8 mouse cellular contexts compared by ENCODE assay signal in the genomic region with DNA sequence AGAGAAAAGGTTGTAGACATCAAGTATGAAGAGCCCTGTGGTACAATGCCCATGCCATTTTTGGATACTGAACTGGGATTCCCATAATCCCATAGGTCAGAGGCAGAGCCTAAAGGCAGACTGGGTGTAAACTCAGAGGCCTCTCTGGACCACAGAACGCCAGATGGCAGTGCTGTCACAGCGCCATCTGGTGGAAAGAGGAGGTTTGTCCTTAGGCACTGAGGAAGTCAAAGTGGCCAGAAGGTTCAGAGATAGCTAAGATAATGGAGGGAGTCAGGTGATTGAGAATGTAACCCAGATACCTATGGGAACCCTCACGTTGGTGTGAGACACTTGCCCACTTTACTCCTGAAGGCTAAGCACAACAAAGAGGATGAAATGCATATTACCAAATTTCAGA. TPM values are rescaled to one million over a fixed set of nuclear protein-coding genes. Genes with fewer than 3 reads are reported as not detected.
DNase-seq lines count a peak whose midpoint lies in the region; ATAC-seq and TF ChIP-seq lines count a peak whose summit lies in the region.

No protein-coding gene starts in this region.

- no peaks in the 10 kb centered on the region for H3K79me2 ChIP-seq in MEL (ENCODE audit: control insufficient read depth, insufficient read depth, low read length, poor library complexity)

- H3K27me3 ChIP-seq in MEL (ENCODE audit: control insufficient read depth in 1 of 2, insufficient read depth in 2 of 2, low read length in 2 of 2), result no peaks in the 10 kb centered on the region
- no peaks in the 10 kb centered on the region for H3K27me3 ChIP-seq in kidney, embryonic 14.5 days (ENCODE audit: control insufficient read depth, insufficient read depth, low read length)
- no peaks in the 10 kb centered on the region for H3K27me3 ChIP-seq in lung, embryonic 14.5 days (ENCODE audit: insufficient read depth, low read length)

- no peaks in the 10 kb centered on the region for H3K9me3 ChIP-seq in MEL (replicated peaks; ENCODE audit: insufficient read depth, low read length)
- no peaks in the 10 kb centered on the region for H3K9me3 ChIP-seq in kidney, embryonic 14.5 days (ENCODE audit: control insufficient read depth, low read length)
- no peaks in the 10 kb centered on the region for H3K9me3 ChIP-seq in lung, embryonic 14.5 days (ENCODE audit: low read depth, low read length)

- TF ChIP-seq POLR2A in MEL (IDR thresholded peaks at IDR 0.05; ENCODE audit: control insufficient read depth in 1 of 2, insufficient read depth in 1 of 2, low read depth in 1 of 2, low read length in 2 of 2, poor library complexity in 1 of 2), result no peak

- DNase-seq in adrenal gland, adult (ENCODE audit: inconsistent age in 2 of 2, low spot score in 1 of 2), result peak; percentile 76 to 91
- DNase-seq in adrenal gland, postnatal 4 days (ENCODE audit: low spot score in 2 of 2), result no peak
- DNase-seq in MEL (ENCODE audit: low read depth, low spot score), result peak; percentile 88
- peak; percentile 71 for DNase-seq in cerebellum, adult 8-10 months
- peak; percentile 69 for DNase-seq in gastrocnemius, postnatal 10 days
- peak; percentile 87 for DNase-seq in lung, embryonic 14.5 days
- peak; percentile 62 for DNase-seq in right cerebral cortex, postnatal 14 days

- TF ChIP-seq CTCF in MEL (IDR thresholded peaks at IDR 0.05 in 2 of 3, conservative IDR thresholded peaks at IDR 0.05 in 1 of 3; ENCODE audit: control insufficient read depth in 1 of 3, insufficient read depth in 1 of 3, low read depth in 2 of 3, low read length in 3 of 3, poor library complexity in 1 of 3, severe bottlenecking in 1 of 3), result peak; percentile 87 to 96 (median 95)
- TF ChIP-seq CTCF in lung, embryonic 14.5 days (IDR thresholded peaks at IDR 0.05; ENCODE audit: low read depth), result peak; percentile 87

- peaks cover 0 to 3% of the 10 kb centered on the region in 2 experiments; a peak in 3 of 4 replicates for H3K4me1 ChIP-seq in MEL (ENCODE audit: control insufficient read depth in 1 of 2, insufficient read depth in 2 of 2, low read length in 2 of 2)
- H3K4me1 ChIP-seq in kidney, embryonic 14.5 days (ENCODE audit: control insufficient read depth, insufficient read depth, low read length), result no peaks in the 10 kb centered on the region
- no peaks in the 10 kb centered on the region for H3K4me1 ChIP-seq in lung, embryonic 14.5 days (ENCODE audit: insufficient read depth)

- H3K27ac ChIP-seq in MEL (ENCODE audit: control insufficient read depth, low read depth, low read length), result no peak overlapping the region
- H3K27ac ChIP-seq in kidney, embryonic 14.5 days (ENCODE audit: low read depth, low read length), result no peak overlapping the region
- no peak overlapping the region for H3K27ac ChIP-seq in lung, embryonic 14.5 days (ENCODE audit: low read depth)

- no peak overlapping the region for H3K4me3 ChIP-seq in MEL (ENCODE audit: control insufficient read depth in 1 of 2, insufficient read depth in 1 of 2, low read depth in 2 of 2, low read length in 2 of 2)
- H3K4me3 ChIP-seq in kidney, embryonic 14.5 days (ENCODE audit: low read length), result no peak overlapping the region
- H3K4me3 ChIP-seq in lung, embryonic 14.5 days (ENCODE audit: low read depth, low read length), result no peak overlapping the region

- H3K36me3 ChIP-seq in MEL (ENCODE audit: control insufficient read depth in 1 of 2, insufficient read depth in 2 of 2, low read length in 2 of 2), result peaks cover 0 to 3% of the 10 kb centered on the region in 2 experiments; a peak in 1 of 4 replicates
- H3K36me3 ChIP-seq in kidney, embryonic 14.5 days (ENCODE audit: control insufficient read depth, insufficient read depth, low read length), result no peaks in the 10 kb centered on the region
- no peaks in the 10 kb centered on the region for H3K36me3 ChIP-seq in lung, embryonic 14.5 days (ENCODE audit: insufficient read depth)

- peak; percentile 69; the same call in 1 of the 2 replicates for ATAC-seq in kidney, embryonic 14.5 days (ENCODE audit: low FRiP score, low TSS enrichment)
- peak; percentile 62 for ATAC-seq in lung, embryonic 14.5 days (ENCODE audit: insufficient read depth)

- no peak overlapping the region for H3K9ac ChIP-seq in MEL (ENCODE audit: control insufficient read depth, low read depth, low read length, poor library complexity, severe bottlenecking)
- H3K9ac ChIP-seq in kidney, embryonic 14.5 days (ENCODE audit: low read depth, low read length), result no peak overlapping the region
- H3K9ac ChIP-seq in lung, embryonic 14.5 days, result no peak overlapping the region

- peak; percentile 67 for TF ChIP-seq RAD21 in MEL (IDR thresholded peaks at IDR 0.05; ENCODE audit: low read depth, low read length)

- 0% methylated on average over 3 of the region's 3 CpGs for WGBS in kidney, embryonic 14.5 days
- 2% methylated on average over 3 of the region's 3 CpGs for WGBS in lung, embryonic 14.5 days

- 0 out of 4 replicates have a peak, but pooled peaks have one; percentile 21 to 37 for TF ChIP-seq EP300 in MEL (IDR thresholded peaks at IDR 0.05; ENCODE audit: low read depth in 1 of 2, low read length in 2 of 2)

- H3K4me2 ChIP-seq in kidney, embryonic 14.5 days (replicated peaks; ENCODE audit: low read depth, low read length), result no peak overlapping the region
- no peak overlapping the region for H3K4me2 ChIP-seq in lung, embryonic 14.5 days

TF ChIP-seq in MEL, 35 proteins besides CTCF, POLR2A, EP300 and RAD21 (continues in another document):
- TF ChIP-seq ELF1 (IDR thresholded peaks at IDR 0.05; ENCODE audit: low read depth, low read length) (no peak), MYC (IDR thresholded peaks at IDR 0.05; ENCODE audit: low read depth, low read length) (0 out of 2 replicates have a peak, but pooled peaks have one; percentile 42), SIN3A (IDR thresholded peaks at IDR 0.05; ENCODE audit: low read length) (0 out of 2 replicates have a peak, but pooled peaks have one; percentile 27), E2F4 (IDR thresholded peaks at IDR 0.05; ENCODE audit: borderline replicate concordance, low read depth, low read length) (no peak), ZNF384 (IDR thresholded peaks at IDR 0.05; ENCODE audit: low read depth, low read length) (no peak), POLR2AphosphoS5 (IDR thresholded peaks at IDR 0.05; ENCODE audit: borderline replicate concordance, low read depth, low read length) (no peak), TAL1 (IDR thresholded peaks at IDR 0.05; ENCODE audit: low read length) (peak; percentile 15; the same call in 1 of the 2 replicates), USF2 (IDR thresholded peaks at IDR 0.05; ENCODE audit: borderline replicate concordance in 1 of 2, insufficient read depth in 1 of 2, low read depth in 1 of 2, low read length in 2 of 2) (no peak), SMC3 (IDR thresholded peaks at IDR 0.05; ENCODE audit: low read depth, low read length) (peak; percentile 91), NELFE (IDR thresholded peaks at IDR 0.05; ENCODE audit: low read depth, low read length) (no peak), USF1 (IDR thresholded peaks at IDR 0.05; ENCODE audit: low read depth, low read length) (peak; percentile 17; the same call in 1 of the 2 replicates), NRF1 (IDR thresholded peaks at IDR 0.05; ENCODE audit: insufficient read depth, low read depth, low read length, poor library complexity, severe bottlenecking) (no peak), GABPA (IDR thresholded peaks at IDR 0.05; ENCODE audit: low read depth, low read length) (no peak), TBP (IDR thresholded peaks at IDR 0.05; ENCODE audit: low read depth, low read length) (no peak), MAX (IDR thresholded peaks at IDR 0.05; ENCODE audit: low read length) (peak; percentile 36; the same call in 1 of the 2 replicates), RCOR1 (IDR thresholded peaks at IDR 0.05; ENCODE audit: low read depth, low read length) (no peak), MXI1 (IDR thresholded peaks at IDR 0.05; ENCODE audit: low read depth, low read length) (no peak; the same call in 1 of the 2 replicates), ZMIZ1 (IDR thresholded peaks at IDR 0.05; ENCODE audit: low read depth, low read length) (no peak), ZKSCAN1 (IDR thresholded peaks at IDR 0.05; ENCODE audit: low read depth, low read length) (no peak), MEF2A (IDR thresholded peaks at IDR 0.05; ENCODE audit: extremely low read depth, insufficient replicate concordance, low read depth, low read length, poor library complexity, severe bottlenecking) (no peak), BHLHE40 (IDR thresholded peaks at IDR 0.05; ENCODE audit: borderline replicate concordance, low read depth, low read length) (no peak), MAZ (IDR thresholded peaks at IDR 0.05; ENCODE audit: low read depth, low read length) (no peak), GATA1 (IDR thresholded peaks at IDR 0.05; ENCODE audit: low read depth, low read length) (peak; percentile 68)

RNA-seq across cellular contexts. Expression of a gene that starts 18.3 kb away (rescaled TPM):
- 1 to 10 TPM; 1.6 to 2.3 TPM for total RNA-seq in adrenal gland, postnatal 4 days (2021)
- 28.6 and 38.8 TPM in 2 replicates for total RNA-seq in MEL (2012; rRNA removed)
- 1 to 10 TPM in 1 of 2 experiments, not detected in 1; 4.8 TPM for polyA plus RNA-seq in MEL (2012; ENCODE audit: insufficient read depth in 1 of 2, insufficient read length in 2 of 2, low read depth in 1 of 2, low replicate concordance in 2 of 2, missing spikeins in 1 of 2)
- under 1 TPM in 1 of 2 experiments, not detected in 1; 0.14 TPM for total RNA-seq in gastrocnemius, postnatal 10 days (2021)
- polyA plus RNA-seq in kidney, embryonic 14.5 days (2014; fragmentation: Nextera tagmentation; extraction: Ambion mirVana), result 6.1 and 6.9 TPM in 2 replicates
- polyA plus RNA-seq in lung, embryonic 14.5 days (2014; fragmentation: Nextera tagmentation; extraction: Ambion mirVana), result 8.1 and 8.3 TPM in 2 replicates

RNA-seq across cellular contexts. Expression of a gene that starts 23.1 kb away (rescaled TPM):
- 10 to 100 TPM; 47.0 to 51.8 TPM for total RNA-seq in adrenal gland, postnatal 4 days (2021)
- total RNA-seq in MEL (2012; rRNA removed), result 170 and 192 TPM in 2 replicates
- polyA plus RNA-seq in MEL (2012; ENCODE audit: insufficient read depth in 1 of 2, insufficient read length in 2 of 2, low read depth in 1 of 2, low replicate concordance in 2 of 2, missing spikeins in 1 of 2), result 100 to 1,000 TPM in 1 of 2 experiments, not detected in 1; 167 TPM
- 10 to 100 TPM; 32.8 to 35.3 TPM for total RNA-seq in gastrocnemius, postnatal 10 days (2021)
- polyA plus RNA-seq in kidney, embryonic 14.5 days (2014; fragmentation: Nextera tagmentation; extraction: Ambion mirVana), result 87.5 and 108 TPM in 2 replicates
- polyA plus RNA-seq in lung, embryonic 14.5 days (2014; fragmentation: Nextera tagmentation; extraction: Ambion mirVana), result 88.2 and 96.5 TPM in 2 replicates

RNA-seq across cellular contexts. Expression of a gene that starts 30.3 kb away (rescaled TPM):
- total RNA-seq in adrenal gland, postnatal 4 days (2021), result 10 to 100 TPM; 77.0 to 88.0 TPM
- total RNA-seq in MEL (2012; rRNA removed), result 53.6 and 55.4 TPM in 2 replicates
- polyA plus RNA-seq in MEL (2012; ENCODE audit: insufficient read depth in 1 of 2, insufficient read length in 2 of 2, low read depth in 1 of 2, low replicate concordance in 2 of 2, missing spikeins in 1 of 2), result 100 to 1,000 TPM in 1 of 2 experiments, not detected in 1; 110 TPM
- total RNA-seq in gastrocnemius, postnatal 10 days (2021), result 10 to 100 TPM; 36.3 to 39.5 TPM
- polyA plus RNA-seq in kidney, embryonic 14.5 days (2014; fragmentation: Nextera tagmentation; extraction: Ambion mirVana), result 32.0 and 47.0 TPM in 2 replicates
- 46.1 and 46.2 TPM in 2 replicates for polyA plus RNA-seq in lung, embryonic 14.5 days (2014; fragmentation: Nextera tagmentation; extraction: Ambion mirVana)

Comparison
In these comparisons a context has a peak if more than half of its experiments do, and no peak if none do; other contexts are left out.
1. DNase-seq: peak in adrenal gland, adult (2 of 2), MEL (single experiment), cerebellum, adult 8-10 months (single experiment), gastrocnemius, postnatal 10 days (single experiment), lung, embryonic 14.5 days (single experiment) and right cerebral cortex, postnatal 14 days (single experiment); none in adrenal gland, postnatal 4 days (0 of 2).